20 mouse cellular contexts compared by ENCODE assay signal in the genomic region with DNA sequence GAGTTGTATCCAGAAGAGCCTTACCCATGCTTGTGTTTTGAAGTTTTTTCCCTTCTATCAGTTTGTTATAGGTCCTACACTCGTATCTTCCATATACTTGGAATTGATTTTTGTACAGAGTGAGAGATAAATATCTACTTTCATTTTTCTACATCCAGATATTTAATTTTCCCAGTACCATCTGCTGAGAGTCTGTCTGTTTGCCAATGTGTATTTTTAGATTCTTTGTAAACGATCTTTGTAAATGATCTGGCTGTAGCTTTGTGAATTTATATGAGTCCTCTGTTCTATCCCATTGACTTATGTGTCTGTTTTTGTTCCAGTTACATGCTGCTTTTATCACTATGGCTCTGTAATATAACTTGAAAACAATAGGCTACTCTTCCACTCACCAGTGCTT. TPM values are rescaled to one million over a fixed set of nuclear protein-coding genes. Genes with fewer than 3 reads are reported as not detected.
"Had no signal": no experiment of that assay in that cellular context is flagged by ENCODE, and none has a peak within 500 bp of the region (broad histone marks: within the 10 kb centered on the region; RNA-seq: fewer than 3 reads in every experiment).

No protein-coding gene starts in this region.

- H3K4me2 ChIP-seq: lung, embryonic 15.5 days; midbrain, embryonic 11.5 days; midbrain, embryonic 13.5 days; midbrain, embryonic 15.5 days; neural tube, embryonic 12.5 days; stomach, embryonic 15.5 days had no signal

- ATAC-seq: lung, postnatal 0 days; midbrain, embryonic 13.5 days; midbrain, embryonic 15.5 days had no signal

- H3K9ac ChIP-seq: lung, embryonic 15.5 days; midbrain, embryonic 13.5 days; midbrain, embryonic 15.5 days; neural tube, embryonic 12.5 days; stomach, embryonic 15.5 days had no signal

- H3K36me3 ChIP-seq: lung, embryonic 15.5 days; midbrain, embryonic 13.5 days; midbrain, embryonic 15.5 days; neural tube, embryonic 12.5 days; stomach, embryonic 15.5 days had no signal

- H3K9me3 ChIP-seq: lung, embryonic 15.5 days; megakaryocyte, embryonic 14.5 days; midbrain, embryonic 13.5 days; midbrain, embryonic 15.5 days; neural tube, embryonic 12.5 days; stomach, embryonic 15.5 days had no signal

- H3K27me3 ChIP-seq: lung, embryonic 15.5 days; megakaryocyte, embryonic 14.5 days; midbrain, embryonic 13.5 days; midbrain, embryonic 15.5 days; neural tube, embryonic 12.5 days; stomach, embryonic 15.5 days had no signal

- H3K27ac ChIP-seq: lung, embryonic 15.5 days; macrophage; midbrain, embryonic 13.5 days; midbrain, embryonic 15.5 days; neural tube, embryonic 12.5 days; stomach, embryonic 15.5 days; stomach, postnatal 0 days had no signal

- DNase-seq: lung, adult 2 months; lung, postnatal 14 days; lung, postnatal 36 days; right cerebral cortex, postnatal 14 days; thymus, adult 18-20 months; thymus, postnatal 14 days; thymus, postnatal 36 days had no signal

- H3K4me1 ChIP-seq: lung, embryonic 15.5 days; megakaryocyte, embryonic 14.5 days; midbrain, embryonic 13.5 days; midbrain, embryonic 15.5 days; neural tube, embryonic 12.5 days; stomach, embryonic 15.5 days had no signal

- H3K4me3 ChIP-seq: lung, embryonic 15.5 days; megakaryocyte, embryonic 14.5 days; midbrain, embryonic 13.5 days; midbrain, embryonic 15.5 days; neural tube, embryonic 12.5 days; stomach, embryonic 15.5 days had no signal

RNA-seq across cellular contexts. Expression of a gene that starts 9.4 kb away (rescaled TPM):
- total RNA-seq: megakaryocyte progenitor cell, adult 5-6 weeks; monocyte, adult 5-6 weeks; neutrophil, adult 5-6 weeks had no signal
- polyA plus RNA-seq: macrophage had no signal
